Mouse (Mus musculus) heart, adult 18-20 months (tissue): ENCODE results near the gene Rnf7. TPM values are rescaled to one million over a fixed set of nuclear protein-coding genes. Genes with fewer than 3 reads are reported as not detected.

Experiments used
- total RNA-seq, 2 experiments: library from RNA; stranded (reverse); gene quantifications; 2 replicates each; pipeline ENCODE4 v1.2.3; 2021

Rnf7 gene
- total RNA-seq, 2 experiments from 2014 or later = 71.2 to 86.4 TPM

Other genes with a start within 250 kb of the Rnf7 start
- gene Atp1b3, start 114.2 kb downstream of the Rnf7 start, total RNA-seq = 10 to 100 TPM; 51.6 to 63.6 TPM
- gene Gm28729, start 46.6 kb upstream of the Rnf7 start, total RNA-seq = not detected
- gene Rasa2, start 152.9 kb upstream of the Rnf7 start, total RNA-seq = 1 to 10 TPM; 3.9 to 5.9 TPM